Mouse (Mus musculus): ENCODE results near the gene Togaram1. TPM values are rescaled to one million over a fixed set of nuclear protein-coding genes. Genes with fewer than 3 reads are reported as not detected.

Gene Togaram1
- 20.1 and 25.3 TPM in 2 replicates for polyA plus RNA-seq (2015; fragmentation: Nextera tagmentation; extraction: Ambion mirVana)

GRCm38 (mm10) chr12:64965124-64966026 lies at the start of gene Togaram1, which contains the start of gene Klhl28:
Togaram1 (plus strand) TSS chr12:64965804.
Klhl28 (minus strand) TSS chr12:64965534.
- H3K36me3 ChIP-seq (ENCODE audit: poor library complexity, severe bottlenecking), result no peaks in the 10 kb centered on the region
- no peaks in the 10 kb centered on the region for H3K27me3 ChIP-seq
- peaks cover 48% of the 10 kb centered on the region for H3K4me1 ChIP-seq
- peak within 1 kb of the TSS; percentile 91 for H3K9ac ChIP-seq
- peak; percentile 100 for ATAC-seq
- peak within 1 kb of the TSS; percentile 88 for H3K27ac ChIP-seq
- peak within 1 kb of the TSS; percentile 89 for H3K4me2 ChIP-seq
- under 1% methylated on average over 39 of the region's 45 CpGs for WGBS
- peak within 1 kb of the TSS; percentile 93 for H3K4me3 ChIP-seq
- H3K9me3 ChIP-seq (replicated peaks), result no peaks in the 10 kb centered on the region

- no peak overlapping the region for H3K4me3 ChIP-seq
- H3K27me3 ChIP-seq, result no peaks in the 10 kb centered on the region
- no peak for ATAC-seq
- H3K9me3 ChIP-seq (replicated peaks), result no peaks in the 10 kb centered on the region
- no peaks in the 10 kb centered on the region for H3K4me1 ChIP-seq
- H3K36me3 ChIP-seq (ENCODE audit: poor library complexity, severe bottlenecking), result no peaks in the 10 kb centered on the region
- H3K27ac ChIP-seq, result no peak overlapping the region
- no peak overlapping the region for H3K9ac ChIP-seq
- H3K4me2 ChIP-seq, result no peak overlapping the region
Observed at GRCm38 (mm10) chr12:64916735-64917134, 48.9 kb upstream of the Togaram1 start.

GRCm38 (mm10) chr12:64917578-64918471 lies 47.8 kb upstream of the Togaram1 start, which contains the start of gene Gm527:
Gm527 (plus strand) TSS chr12:64917906.
- peak within 1 kb of the TSS; percentile 83 for H3K4me2 ChIP-seq
- peak; percentile 100 for ATAC-seq
- peak within 1 kb of the TSS; percentile 66 for H3K27ac ChIP-seq
- H3K4me3 ChIP-seq, result peak within 1 kb of the TSS; percentile 79
- no peaks in the 10 kb centered on the region for H3K9me3 ChIP-seq (replicated peaks)
- H3K36me3 ChIP-seq (ENCODE audit: poor library complexity, severe bottlenecking), result no peaks in the 10 kb centered on the region
- H3K4me1 ChIP-seq, result no peaks in the 10 kb centered on the region
- H3K9ac ChIP-seq, result peak within 1 kb of the TSS; percentile 84
- H3K27me3 ChIP-seq, result no peaks in the 10 kb centered on the region
- WGBS, result under 1% methylated on average over 74 of the region's 93 CpGs

- ATAC-seq, result no peak
- Histone ChIP-seq H3K9ac (no peak overlapping the region), H3K9me3 (replicated peaks) (no peaks in the 10 kb centered on the region), H3K4me1 (no peaks in the 10 kb centered on the region), H3K27ac (no peak overlapping the region), H3K36me3 (ENCODE audit: poor library complexity, severe bottlenecking) (peaks cover 6% of the 10 kb centered on the region; the same call in 1 of the 2 replicates), H3K4me2 (no peak overlapping the region), H3K27me3 (no peaks in the 10 kb centered on the region), H3K4me3 (no peak overlapping the region)
- WGBS, result 92% methylated on average over 2 of the region's 2 CpGs
Observed at GRCm38 (mm10) chr12:64937493-64937892, 28.1 kb upstream of the Togaram1 start.

- Histone ChIP-seq H3K4me3 (peak overlapping the region; percentile 93), H3K27me3 (no peaks in the 10 kb centered on the region), H3K9me3 (replicated peaks) (no peaks in the 10 kb centered on the region), H3K9ac (peak overlapping the region; percentile 66), H3K4me2 (peak overlapping the region; percentile 85), H3K36me3 (ENCODE audit: poor library complexity, severe bottlenecking) (no peaks in the 10 kb centered on the region), H3K27ac (no peak overlapping the region), H3K4me1 (peaks cover 41% of the 10 kb centered on the region)
- 26% methylated on average over 4 of the region's 4 CpGs for WGBS
- no peak for ATAC-seq
Observed at GRCm38 (mm10) chr12:64964560-64964959, 1.0 kb upstream of the Togaram1 start.

- ATAC-seq, result no peak; the same call in 1 of the 2 replicates
- no peaks in the 10 kb centered on the region for H3K36me3 ChIP-seq (ENCODE audit: poor library complexity, severe bottlenecking)
- peak overlapping the region; percentile 93 for H3K4me3 ChIP-seq
- peak overlapping the region; percentile 89 for H3K4me2 ChIP-seq
- H3K4me1 ChIP-seq, result peaks cover 56% of the 10 kb centered on the region
- H3K27me3 ChIP-seq, result no peaks in the 10 kb centered on the region
- under 1% methylated on average over 44 of the region's 44 CpGs for WGBS
- peak overlapping the region; percentile 91 for H3K9ac ChIP-seq
- H3K9me3 ChIP-seq (replicated peaks), result no peaks in the 10 kb centered on the region
- H3K27ac ChIP-seq, result peak overlapping the region; percentile 88
Observed at GRCm38 (mm10) chr12:64966101-64966631, 562 bp downstream of the Togaram1 start.

- Histone ChIP-seq H3K4me2 (peak overlapping the region; percentile 89), H3K27ac (peak overlapping the region; percentile 88; the same call in 1 of the 2 replicates), H3K9ac (peak overlapping the region; percentile 91), H3K27me3 (no peaks in the 10 kb centered on the region), H3K36me3 (ENCODE audit: poor library complexity, severe bottlenecking) (no peaks in the 10 kb centered on the region), H3K4me1 (peaks cover 62% of the 10 kb centered on the region), H3K9me3 (replicated peaks) (no peaks in the 10 kb centered on the region), H3K4me3 (peak overlapping the region; percentile 93)
- no peak for ATAC-seq
- WGBS, result 3% methylated on average over 19 of the region's 19 CpGs
Observed at GRCm38 (mm10) chr12:64966652-64967435, 1.2 kb downstream of the Togaram1 start.

- Histone ChIP-seq H3K4me2 (peak overlapping the region; percentile 89), H3K27ac (no peak overlapping the region), H3K4me1 (peaks cover 67% of the 10 kb centered on the region), H3K4me3 (peak overlapping the region; percentile 93), H3K36me3 (ENCODE audit: poor library complexity, severe bottlenecking) (no peaks in the 10 kb centered on the region), H3K9ac (peak overlapping the region; percentile 91), H3K9me3 (replicated peaks) (no peaks in the 10 kb centered on the region), H3K27me3 (no peaks in the 10 kb centered on the region)
- ATAC-seq, result no peak
- under 1% methylated on average over 9 of the region's 9 CpGs for WGBS
Observed at GRCm38 (mm10) chr12:64967470-64967869, 1.9 kb downstream of the Togaram1 start.

GRCm38 (mm10) chr12:64968067-64968466 lies 2.5 kb downstream of the Togaram1 start:
- Histone ChIP-seq H3K4me1 (peaks cover 67% of the 10 kb centered on the region), H3K4me3 (peak overlapping the region; percentile 93), H3K9me3 (replicated peaks) (no peaks in the 10 kb centered on the region), H3K36me3 (ENCODE audit: poor library complexity, severe bottlenecking) (no peaks in the 10 kb centered on the region), H3K4me2 (peak overlapping the region; percentile 89), H3K27ac (no peak overlapping the region), H3K27me3 (no peaks in the 10 kb centered on the region), H3K9ac (peak overlapping the region; percentile 91)
- 1% methylated on average over 2 of the region's 2 CpGs for WGBS
- no peak for ATAC-seq

- peak overlapping the region; percentile 63 for H3K4me2 ChIP-seq
- H3K27ac ChIP-seq, result no peak overlapping the region
- no peaks in the 10 kb centered on the region for H3K36me3 ChIP-seq (ENCODE audit: poor library complexity, severe bottlenecking)
- H3K4me1 ChIP-seq, result peaks cover 61% of the 10 kb centered on the region
- H3K9ac ChIP-seq, result no peak overlapping the region
- H3K9me3 ChIP-seq (replicated peaks), result no peaks in the 10 kb centered on the region
- H3K4me3 ChIP-seq, result no peak overlapping the region
- no peak for ATAC-seq
- H3K27me3 ChIP-seq, result no peaks in the 10 kb centered on the region
Observed at GRCm38 (mm10) chr12:64971399-64971798, 5.8 kb downstream of the Togaram1 start.

- Histone ChIP-seq H3K27ac (no peak overlapping the region), H3K4me1 (peaks cover 54% of the 10 kb centered on the region), H3K27me3 (no peaks in the 10 kb centered on the region), H3K9ac (no peak overlapping the region), H3K4me2 (peak overlapping the region; percentile 29), H3K4me3 (no peak overlapping the region), H3K36me3 (ENCODE audit: poor library complexity, severe bottlenecking) (peaks cover 2% of the 10 kb centered on the region; the same call in 1 of the 2 replicates), H3K9me3 (replicated peaks) (no peaks in the 10 kb centered on the region)
- WGBS, result 76% methylated on average over 6 of the region's 6 CpGs
- ATAC-seq, result no peak
Observed at GRCm38 (mm10) chr12:64972063-64972462, 6.5 kb downstream of the Togaram1 start.
